Mouse (Mus musculus) limb, embryonic 10.5 days (tissue): ENCODE data around the gene Ifna16. TPM values are rescaled to one million over a fixed set of nuclear protein-coding genes. Genes with fewer than 3 reads are reported as not detected.

Source experiments
- DNase-seq: peaks from one replicate; pipeline ENCODE4 v3.0.0-alpha.2; 2017; ENCODE audit warnings: low spot score
- H3K27ac ChIP-seq: fragments of 300-500 bp; sonication (generic); 2 replicates; pipeline ENCODE4 v1.5.1; 2016; ENCODE audit warnings: mild to moderate bottlenecking
- H3K27me3 ChIP-seq: fragments of 300-500 bp; sonication (generic); 2 replicates; pipeline ENCODE4 v1.6.1; 2016; ENCODE audit warnings: low read depth, mild to moderate bottlenecking; ENCODE audit not compliant: poor library complexity, severe bottlenecking
- H3K36me3 ChIP-seq: fragments of 300-500 bp; sonication (generic); 2 replicates; pipeline ENCODE4 v1.6.1; 2016; ENCODE audit warnings: mild to moderate bottlenecking, moderate library complexity
- H3K4me1 ChIP-seq: fragments of 300-500 bp; sonication (generic); 2 replicates; pipeline ENCODE4 v1.6.1; 2016
- H3K4me3 ChIP-seq: fragments of 300-500 bp; sonication (generic); 2 replicates; pipeline ENCODE4 v1.5.1; 2016; ENCODE audit warnings: mild to moderate bottlenecking, moderate library complexity
- H3K9me3 ChIP-seq: fragments of 300-500 bp; sonication (generic); replicated peaks from 2 replicates; pipeline ENCODE4 v1.6.1; 2016; ENCODE audit warnings: mild to moderate bottlenecking
- WGBS: fragments of 180-500 bp; shearing (Covaris S2); methylation state at CpG from one replicate; pipeline ENCODE4 v1.1.7; 2016; 5-methylcytosine and 5-hydroxymethylcytosine counted together
- polyA plus RNA-seq: library from polyadenylated mRNA; unstranded; fragments of >200 nt; fragmentation: Nextera tagmentation; extraction: Ambion mirVana; gene quantifications from 2 replicates; pipeline ENCODE4 v1.2.1, GENCODE M21; 2016

The Ifna16 gene
- polyA plus RNA-seq, result not detected in 2 replicates

- Histone ChIP-seq H3K27ac (no peak within 1 kb of the TSS), H3K4me1 (no peaks in the 10 kb centered on the region), H3K27me3 (no peaks in the 10 kb centered on the region), H3K9me3 (no peaks in the 10 kb centered on the region), H3K4me3 (no peak within 1 kb of the TSS), H3K36me3 (no peaks in the 10 kb centered on the region)
- DNase-seq, result no peak
- WGBS, result 90% methylated on average over 1 of the region's 1 CpGs
Observed at GRCm38 (mm10) chr4:88676824-88677223, at the start of gene Ifna16. Ifna16 (minus strand) TSS chr4:88676924.

- H3K27ac ChIP-seq, result no peak overlapping the region
Observed at GRCm38 (mm10) chr4:88723497-88724090, 46.9 kb upstream of the Ifna16 start.

GRCm38 (mm10) chr4:88721791-88722721 is 45.3 kb upstream of the Ifna16 start, which contains the start of the genes Gm26566 and Klhl9:
Gm26566 (plus strand) TSS chr4:88721805.
Klhl9 (minus strand) TSS chr4:88722465.
- peak; percentile 98 for DNase-seq
- WGBS, result under 1% methylated on average over 82 of the region's 82 CpGs
- H3K4me1 ChIP-seq, result peaks cover 33% of the 10 kb centered on the region
- peak within 1 kb of the TSS; percentile 98 for H3K27ac ChIP-seq
- peaks cover 38% of the 10 kb centered on the region for H3K36me3 ChIP-seq
- H3K4me3 ChIP-seq, result peak within 1 kb of the TSS; percentile 75
- H3K27me3 ChIP-seq, result no peaks in the 10 kb centered on the region
- no peaks in the 10 kb centered on the region for H3K9me3 ChIP-seq

More at GRCm38 (mm10) chr4:88723497-88724090, 46.9 kb upstream of the Ifna16 start:
- 58% methylated on average over 8 of the region's 8 CpGs for WGBS
- no peaks in the 10 kb centered on the region for H3K27me3 ChIP-seq
- DNase-seq, result no peak
- peaks cover 29% of the 10 kb centered on the region for H3K4me1 ChIP-seq
- no peaks in the 10 kb centered on the region for H3K9me3 ChIP-seq
- H3K4me3 ChIP-seq, result no peak overlapping the region
- peaks cover 23% of the 10 kb centered on the region for H3K36me3 ChIP-seq

- peaks cover 33% of the 10 kb centered on the region for H3K4me1 ChIP-seq
- no peaks in the 10 kb centered on the region for H3K27me3 ChIP-seq
- no peak overlapping the region for H3K27ac ChIP-seq
- H3K9me3 ChIP-seq, result no peaks in the 10 kb centered on the region
- no peak for DNase-seq
- 70% methylated on average over 1 of the region's 1 CpGs for WGBS
- peak overlapping the region; percentile 75 for H3K4me3 ChIP-seq
- peaks cover 72% of the 10 kb centered on the region for H3K36me3 ChIP-seq
Observed at GRCm38 (mm10) chr4:88718715-88719114, 42.0 kb upstream of the Ifna16 start.

- H3K4me3 ChIP-seq, result no peak overlapping the region
- no peaks in the 10 kb centered on the region for H3K27me3 ChIP-seq
- no peak overlapping the region for H3K27ac ChIP-seq
- H3K9me3 ChIP-seq, result no peaks in the 10 kb centered on the region
- peaks cover 18% of the 10 kb centered on the region for H3K4me1 ChIP-seq
- no peak for DNase-seq
- H3K36me3 ChIP-seq, result peaks cover 70% of the 10 kb centered on the region
Observed at GRCm38 (mm10) chr4:88715059-88715458, 38.3 kb upstream of the Ifna16 start.

GRCm38 (mm10) chr4:88714281-88714680 is 37.6 kb upstream of the Ifna16 start:
- Histone ChIP-seq H3K36me3 (peaks cover 63% of the 10 kb centered on the region), H3K9me3 (no peaks in the 10 kb centered on the region), H3K27me3 (no peaks in the 10 kb centered on the region), H3K27ac (no peak overlapping the region), H3K4me1 (peaks cover 10% of the 10 kb centered on the region; the same call in 1 of the 2 replicates), H3K4me3 (no peak overlapping the region)
- DNase-seq, result no peak
- 97% methylated on average over 1 of the region's 1 CpGs for WGBS

GRCm38 (mm10) chr4:88707128-88707826 is 30.6 kb upstream of the Ifna16 start:
- 0 out of 2 replicates have a peak, but pooled peaks cover 5% of the 10 kb centered on the region for H3K36me3 ChIP-seq
- no peak for DNase-seq
- H3K27me3 ChIP-seq, result no peaks in the 10 kb centered on the region
- 86% methylated on average over 1 of the region's 1 CpGs for WGBS
- no peak overlapping the region for H3K4me3 ChIP-seq
- no peaks in the 10 kb centered on the region for H3K4me1 ChIP-seq
- H3K9me3 ChIP-seq, result no peaks in the 10 kb centered on the region
- no peak overlapping the region for H3K27ac ChIP-seq

GRCm38 (mm10) chr4:88705924-88706323 is 29.2 kb upstream of the Ifna16 start:
- DNase-seq, result no peak
- Histone ChIP-seq H3K9me3 (no peaks in the 10 kb centered on the region), H3K27ac (no peak overlapping the region), H3K27me3 (no peaks in the 10 kb centered on the region), H3K4me3 (no peak overlapping the region), H3K36me3 (0 out of 2 replicates have a peak, but pooled peaks cover 3% of the 10 kb centered on the region), H3K4me1 (no peaks in the 10 kb centered on the region)
- 39% methylated on average over 3 of the region's 3 CpGs for WGBS

GRCm38 (mm10) chr4:88699301-88699700 is 22.6 kb upstream of the Ifna16 start:
- H3K9me3 ChIP-seq, result no peaks in the 10 kb centered on the region
- peaks cover 3% of the 10 kb centered on the region for H3K4me1 ChIP-seq
- H3K27me3 ChIP-seq, result no peaks in the 10 kb centered on the region
- H3K27ac ChIP-seq, result no peak overlapping the region
- 87% methylated on average over 1 of the region's 1 CpGs for WGBS
- no peaks in the 10 kb centered on the region for H3K36me3 ChIP-seq
- H3K4me3 ChIP-seq, result no peak overlapping the region
- no peak for DNase-seq

GRCm38 (mm10) chr4:88698781-88699180 is 22.1 kb upstream of the Ifna16 start:
- Histone ChIP-seq H3K9me3 (no peaks in the 10 kb centered on the region), H3K4me3 (no peak overlapping the region), H3K36me3 (no peaks in the 10 kb centered on the region), H3K4me1 (peaks cover 3% of the 10 kb centered on the region), H3K27me3 (no peaks in the 10 kb centered on the region), H3K27ac (no peak overlapping the region)
- 86% methylated on average over 5 of the region's 5 CpGs for WGBS
- no peak for DNase-seq

- no peak overlapping the region for H3K27ac ChIP-seq
- no peaks in the 10 kb centered on the region for H3K36me3 ChIP-seq
- DNase-seq, result no peak
- WGBS, result 85% methylated on average over 4 of the region's 4 CpGs
- H3K27me3 ChIP-seq, result no peaks in the 10 kb centered on the region
- H3K4me1 ChIP-seq, result peaks cover 3% of the 10 kb centered on the region
- no peak overlapping the region for H3K4me3 ChIP-seq
- no peaks in the 10 kb centered on the region for H3K9me3 ChIP-seq
Observed at GRCm38 (mm10) chr4:88697753-88698152, 21.0 kb upstream of the Ifna16 start.

GRCm38 (mm10) chr4:88697108-88697507 is 20.4 kb upstream of the Ifna16 start:
- H3K36me3 ChIP-seq, result no peaks in the 10 kb centered on the region
- H3K4me1 ChIP-seq, result peaks cover 3% of the 10 kb centered on the region
- H3K27me3 ChIP-seq, result no peaks in the 10 kb centered on the region
- no peak for DNase-seq
- 59% methylated on average over 6 of the region's 6 CpGs for WGBS
- no peaks in the 10 kb centered on the region for H3K9me3 ChIP-seq
- H3K27ac ChIP-seq, result no peak overlapping the region
- no peak overlapping the region for H3K4me3 ChIP-seq
